Mouse (Mus musculus): Measurements from ENCODE around the gene Sirt4. TPM values are rescaled to one million over a fixed set of nuclear protein-coding genes. Genes with fewer than 3 reads are reported as not detected.
A peak's percentile ranks its signal among the peaks of the same experiment; 100 is the strongest.

Sirt4 gene
- polyA plus RNA-seq, 1 experiment from 2014 or later, result 23.8 TPM

- H3K9me3 ChIP-seq, result no peaks in the 10 kb centered on the region
- H3K4me3 ChIP-seq, result no peak overlapping the region
- no peak for ATAC-seq (ENCODE audit: low FRiP score, low read depth)
- H3K27ac ChIP-seq, result no peak overlapping the region
- H3K36me3 ChIP-seq, result no peaks in the 10 kb centered on the region
- peaks cover 18% of the 10 kb centered on the region for H3K4me1 ChIP-seq
- no peaks in the 10 kb centered on the region for H3K27me3 ChIP-seq (replicated peaks)
- 78% methylated on average over 9 of the region's 9 CpGs for WGBS
- H3K9ac ChIP-seq, result no peak overlapping the region
- H3K4me2 ChIP-seq (replicated peaks), result peak overlapping the region; percentile 67; the same call in 1 of the 2 replicates
Measured at GRCm38 (mm10) chr5:115487942-115488580, 3.5 kb upstream of the Sirt4 start.

DNA sequence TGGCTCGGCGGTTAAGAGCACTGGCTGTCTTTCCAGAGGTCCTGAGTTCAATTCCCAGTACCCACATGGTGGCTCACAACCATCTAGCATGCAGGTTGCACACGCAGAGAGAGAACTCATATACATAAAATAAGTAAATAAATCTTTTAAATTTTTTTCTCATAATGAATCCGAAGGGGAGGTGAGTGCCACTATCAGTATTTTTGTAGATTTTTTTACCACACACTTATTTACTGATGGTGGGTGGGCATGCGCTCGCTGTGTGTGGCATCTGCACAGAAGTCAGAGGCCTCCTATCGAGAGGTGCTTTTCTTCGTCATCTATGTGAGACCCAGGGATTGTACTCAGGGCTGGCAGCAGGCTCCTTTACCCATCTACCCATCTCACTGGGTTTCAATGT, 2.8 kb upstream of the Sirt4 start:
- H3K9me3 ChIP-seq, result no peaks in the 10 kb centered on the region
- peaks cover 25% of the 10 kb centered on the region for H3K4me1 ChIP-seq
- no peak overlapping the region for H3K4me3 ChIP-seq
- WGBS, result 84% methylated on average over 8 of the region's 8 CpGs
- H3K36me3 ChIP-seq, result no peaks in the 10 kb centered on the region
- H3K27me3 ChIP-seq (replicated peaks), result peaks cover 3% of the 10 kb centered on the region
- ATAC-seq (ENCODE audit: low FRiP score, low read depth), result no peak
- no peak overlapping the region for H3K4me2 ChIP-seq (replicated peaks)
- H3K27ac ChIP-seq, result no peak overlapping the region
- H3K9ac ChIP-seq, result no peak overlapping the region

GRCm38 (mm10) chr5:115486726-115487125, 2.2 kb upstream of the Sirt4 start:
- Histone ChIP-seq H3K4me2 (replicated peaks) (no peak overlapping the region), H3K4me3 (no peak overlapping the region), H3K27ac (no peak overlapping the region), H3K27me3 (replicated peaks) (peaks cover 7% of the 10 kb centered on the region), H3K36me3 (no peaks in the 10 kb centered on the region), H3K4me1 (peaks cover 22% of the 10 kb centered on the region), H3K9ac (no peak overlapping the region), H3K9me3 (no peaks in the 10 kb centered on the region)
- ATAC-seq (ENCODE audit: low FRiP score, low read depth), result no peak
- WGBS, result 54% methylated on average over 4 of the region's 4 CpGs

- no peak for ATAC-seq (ENCODE audit: low FRiP score, low read depth)
- Histone ChIP-seq H3K27ac (no peak overlapping the region), H3K4me2 (replicated peaks) (no peak overlapping the region), H3K9ac (no peak overlapping the region), H3K36me3 (no peaks in the 10 kb centered on the region), H3K9me3 (no peaks in the 10 kb centered on the region), H3K27me3 (replicated peaks) (peaks cover 13% of the 10 kb centered on the region), H3K4me1 (peaks cover 13% of the 10 kb centered on the region), H3K4me3 (no peak overlapping the region)
- 88% methylated on average over 18 of the region's 18 CpGs for WGBS
Measured at GRCm38 (mm10) chr5:115485489-115486205, 1.1 kb upstream of the Sirt4 start.

- H3K4me2 ChIP-seq (replicated peaks), result peak overlapping the region; percentile 56
- no peak for ATAC-seq (ENCODE audit: low FRiP score, low read depth)
- no peaks in the 10 kb centered on the region for H3K36me3 ChIP-seq
- H3K27ac ChIP-seq, result no peak overlapping the region
- WGBS, result 66% methylated on average over 5 of the region's 5 CpGs
- no peak overlapping the region for H3K9ac ChIP-seq
- peaks cover 18% of the 10 kb centered on the region for H3K27me3 ChIP-seq (replicated peaks)
- peaks cover 16% of the 10 kb centered on the region for H3K4me1 ChIP-seq
- no peaks in the 10 kb centered on the region for H3K9me3 ChIP-seq
- no peak overlapping the region for H3K4me3 ChIP-seq
Measured at GRCm38 (mm10) chr5:115484996-115485395, 471 bp upstream of the Sirt4 start.

- no peaks in the 10 kb centered on the region for H3K9me3 ChIP-seq
- H3K4me3 ChIP-seq, result no peak overlapping the region
- H3K9ac ChIP-seq, result no peak overlapping the region
- WGBS, result 19% methylated on average over 6 of the region's 6 CpGs
- ATAC-seq (ENCODE audit: low FRiP score, low read depth), result no peak
- peak overlapping the region; percentile 56 for H3K4me2 ChIP-seq (replicated peaks)
- peaks cover 5% of the 10 kb centered on the region; the same call in 1 of the 2 replicates for H3K36me3 ChIP-seq
- peaks cover 18% of the 10 kb centered on the region for H3K4me1 ChIP-seq
- H3K27ac ChIP-seq, result no peak overlapping the region
- peaks cover 25% of the 10 kb centered on the region for H3K27me3 ChIP-seq (replicated peaks)
Measured at GRCm38 (mm10) chr5:115483385-115483784, 1.1 kb downstream of the Sirt4 start.

GRCm38 (mm10) chr5:115482390-115483265, 1.9 kb downstream of the Sirt4 start:
- WGBS, result 19% methylated on average over 38 of the region's 38 CpGs
- Histone ChIP-seq H3K4me1 (peaks cover 18% of the 10 kb centered on the region), H3K36me3 (peaks cover 5% of the 10 kb centered on the region; the same call in 1 of the 2 replicates), H3K4me2 (replicated peaks) (peak overlapping the region; percentile 56), H3K27ac (no peak overlapping the region), H3K4me3 (peak overlapping the region; percentile 1; the same call in 1 of the 2 replicates), H3K9me3 (no peaks in the 10 kb centered on the region), H3K9ac (peak overlapping the region; percentile 19; the same call in 1 of the 2 replicates), H3K27me3 (replicated peaks) (peaks cover 25% of the 10 kb centered on the region)
- ATAC-seq (ENCODE audit: low FRiP score, low read depth), result no peak

DNA sequence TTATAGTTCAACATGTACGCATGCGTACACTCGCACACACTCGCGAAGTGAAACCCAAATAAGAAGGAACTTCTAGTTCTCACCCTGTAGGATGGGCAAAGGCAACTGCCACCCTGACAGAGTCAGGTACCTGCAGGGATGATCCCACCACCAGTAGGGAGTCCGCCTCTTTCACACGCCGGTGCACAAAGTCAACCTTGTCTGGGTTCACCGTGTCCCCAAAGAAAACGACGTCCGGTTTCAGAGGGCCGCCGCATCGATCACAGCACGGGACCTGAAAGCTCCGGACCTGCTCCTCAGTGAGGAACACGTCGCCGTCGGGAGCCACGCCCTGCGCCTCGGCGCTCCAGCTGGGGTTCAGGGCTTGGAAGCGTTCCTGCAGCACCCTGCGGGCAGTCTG, 4.4 kb downstream of the Sirt4 start:
- peaks cover 18% of the 10 kb centered on the region for H3K4me1 ChIP-seq
- H3K27me3 ChIP-seq (replicated peaks), result peaks cover 25% of the 10 kb centered on the region
- H3K9me3 ChIP-seq, result no peaks in the 10 kb centered on the region
- 20% methylated on average over 27 of the region's 27 CpGs for WGBS
- 0 out of 2 replicates have a peak overlapping the region, but pooled peaks have one; percentile 15 for H3K4me3 ChIP-seq
- H3K27ac ChIP-seq, result no peak overlapping the region
- no peak for ATAC-seq (ENCODE audit: low FRiP score, low read depth)
- peaks cover 8% of the 10 kb centered on the region; the same call in 1 of the 2 replicates for H3K36me3 ChIP-seq
- peak overlapping the region; percentile 44 for H3K4me2 ChIP-seq (replicated peaks)
- no peak overlapping the region for H3K9ac ChIP-seq

- H3K27ac ChIP-seq, result no peak overlapping the region
- no peak overlapping the region for H3K4me3 ChIP-seq
- H3K36me3 ChIP-seq, result peaks cover 8% of the 10 kb centered on the region; the same call in 1 of the 2 replicates
- H3K4me1 ChIP-seq, result peaks cover 18% of the 10 kb centered on the region
- H3K9me3 ChIP-seq, result no peaks in the 10 kb centered on the region
- H3K4me2 ChIP-seq (replicated peaks), result no peak overlapping the region
- WGBS, result 41% methylated on average over 15 of the region's 15 CpGs
- no peak for ATAC-seq (ENCODE audit: low FRiP score, low read depth)
- H3K27me3 ChIP-seq (replicated peaks), result peaks cover 25% of the 10 kb centered on the region
- no peak overlapping the region for H3K9ac ChIP-seq
Measured at GRCm38 (mm10) chr5:115479561-115479960, 5.0 kb downstream of the Sirt4 start.

- Histone ChIP-seq H3K9ac (0 out of 2 replicates have a peak overlapping the region, but pooled peaks have one; percentile 40), H3K4me3 (peak overlapping the region; percentile 27), H3K27me3 (replicated peaks) (peaks cover 15% of the 10 kb centered on the region), H3K4me1 (peaks cover 6% of the 10 kb centered on the region), H3K36me3 (peaks cover 8% of the 10 kb centered on the region; the same call in 1 of the 2 replicates), H3K4me2 (replicated peaks) (peak overlapping the region; percentile 59), H3K9me3 (no peaks in the 10 kb centered on the region), H3K27ac (no peak overlapping the region)
- no peak for ATAC-seq (ENCODE audit: low FRiP score, low read depth)
- WGBS, result 40% methylated on average over 12 of the region's 12 CpGs
Measured at GRCm38 (mm10) chr5:115476107-115476727, 8.3 kb downstream of the Sirt4 start.

DNA sequence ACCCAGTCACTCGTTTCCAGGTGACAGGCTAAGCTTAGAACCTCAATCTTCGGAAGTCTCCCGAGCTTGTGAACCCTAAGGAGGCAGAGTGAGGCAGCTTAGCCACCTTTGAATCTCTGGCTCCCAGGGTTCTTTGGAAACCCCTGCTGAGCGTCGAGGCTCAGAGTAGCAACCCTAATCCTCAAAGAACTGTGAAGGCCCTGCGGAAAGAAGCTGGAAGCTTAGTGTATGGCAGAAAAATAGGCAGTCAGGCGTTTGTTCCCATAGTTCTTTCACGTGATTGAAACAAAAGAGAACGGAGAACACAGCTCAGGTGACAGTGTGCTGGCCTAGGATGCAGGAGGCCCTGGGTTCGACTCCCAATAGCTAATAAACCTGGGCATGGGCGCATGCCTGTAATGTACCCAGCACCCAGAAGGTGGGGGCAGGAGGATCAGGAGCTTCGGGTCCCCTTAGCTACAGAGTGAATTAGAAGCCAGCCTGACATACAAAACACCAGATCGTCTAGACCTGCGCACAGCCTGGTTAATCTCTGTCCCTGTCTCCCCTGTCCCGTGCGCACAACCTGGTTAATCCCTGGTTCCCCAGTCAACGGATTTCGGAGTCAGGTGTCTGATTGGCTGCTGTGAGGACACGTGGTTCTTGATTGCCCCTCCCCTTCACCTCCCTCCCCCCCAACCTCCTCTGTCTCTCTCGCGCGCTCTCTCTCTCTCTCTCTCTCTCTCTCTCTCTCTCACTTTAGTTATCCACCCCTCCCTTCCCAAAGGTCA, 9.0 kb downstream of the Sirt4 start:
- no peak overlapping the region for H3K27ac ChIP-seq
- 18% methylated on average over 22 of the region's 22 CpGs for WGBS

More for the DNA sequence above, 9.0 kb downstream of the Sirt4 start:
- Histone ChIP-seq H3K9ac (peak overlapping the region; percentile 40; the same call in 1 of the 2 replicates), H3K4me2 (replicated peaks) (peak overlapping the region; percentile 59), H3K4me1 (peaks cover 12% of the 10 kb centered on the region), H3K36me3 (peaks cover 8% of the 10 kb centered on the region; the same call in 1 of the 2 replicates), H3K4me3 (peak overlapping the region; percentile 27), H3K27me3 (replicated peaks) (peaks cover 12% of the 10 kb centered on the region; the same call in 1 of the 2 replicates), H3K9me3 (no peaks in the 10 kb centered on the region)
- ATAC-seq (ENCODE audit: low FRiP score, low read depth), result peak; percentile 61

All from neural tube, embryonic 12.5 days (tissue).